Mouse (Mus musculus): ENCODE measurements around the gene Lipe.

- no peak for TF ChIP-seq CTCF (IDR thresholded peaks at IDR 0.05; ENCODE audit: extremely low read depth, insufficient read depth, insufficient read length, insufficient replicate concordance)
- no peak for TF ChIP-seq POLR2A (IDR thresholded peaks at IDR 0.05; ENCODE audit: low read depth, low read length)
Measured at GRCm38 (mm10) chr7:25392851-25393250, 5.7 kb downstream of the Lipe start.
